Mouse (Mus musculus): ENCODE measurements around the gene Wdr64. TPM values are rescaled to one million over a fixed set of nuclear protein-coding genes. Genes with fewer than 3 reads are reported as not detected.

The Wdr64 gene
- polyA plus RNA-seq, 1 experiment from 2014 or later, result not detected

DNA sequence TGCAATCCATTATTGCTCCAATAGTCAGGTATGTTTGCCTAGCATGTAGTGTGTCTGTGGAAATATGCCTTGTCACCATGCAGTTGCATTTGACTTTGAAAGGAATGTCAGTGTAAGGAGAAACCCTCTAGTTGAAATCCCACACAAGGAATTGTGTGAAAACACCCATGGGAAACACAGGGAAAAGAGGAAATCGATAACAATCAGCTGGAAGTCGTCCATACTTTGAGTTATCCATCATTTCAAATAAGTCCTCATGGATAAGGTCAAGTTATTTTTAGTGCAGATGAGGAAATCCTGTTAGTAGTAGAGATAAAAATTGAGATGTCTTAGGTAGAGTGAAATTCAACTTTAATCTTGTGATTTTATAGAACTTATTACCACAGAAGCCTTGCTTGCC, 96.3 kb downstream of the Wdr64 start:
- H3K9me3 ChIP-seq, result no peaks in the 10 kb centered on the region
- H3K4me2 ChIP-seq (replicated peaks), result no peak overlapping the region
- H3K4me3 ChIP-seq, result no peak overlapping the region
- H3K9ac ChIP-seq, result no peak overlapping the region
- WGBS, result 80% methylated on average over 2 of the region's 2 CpGs
- no peaks in the 10 kb centered on the region for H3K27me3 ChIP-seq
- H3K36me3 ChIP-seq, result no peaks in the 10 kb centered on the region
- H3K27ac ChIP-seq, result no peak overlapping the region
- H3K4me1 ChIP-seq, result no peaks in the 10 kb centered on the region
- ATAC-seq (ENCODE audit: low FRiP score, low read depth), result no peak

- no peaks in the 10 kb centered on the region for H3K4me1 ChIP-seq
- H3K4me2 ChIP-seq (replicated peaks), result no peak overlapping the region
- H3K36me3 ChIP-seq, result no peaks in the 10 kb centered on the region
- H3K4me3 ChIP-seq, result no peak overlapping the region
- no peaks in the 10 kb centered on the region for H3K27me3 ChIP-seq
- H3K9me3 ChIP-seq, result no peaks in the 10 kb centered on the region
- WGBS, result 68% methylated on average over 5 of the region's 5 CpGs
- no peak overlapping the region for H3K27ac ChIP-seq
- ATAC-seq (ENCODE audit: low FRiP score, low read depth), result no peak
- H3K9ac ChIP-seq, result no peak overlapping the region
Observed at GRCm38 (mm10) chr1:175808356-175808755, 110.0 kb downstream of the Wdr64 start.

DNA sequence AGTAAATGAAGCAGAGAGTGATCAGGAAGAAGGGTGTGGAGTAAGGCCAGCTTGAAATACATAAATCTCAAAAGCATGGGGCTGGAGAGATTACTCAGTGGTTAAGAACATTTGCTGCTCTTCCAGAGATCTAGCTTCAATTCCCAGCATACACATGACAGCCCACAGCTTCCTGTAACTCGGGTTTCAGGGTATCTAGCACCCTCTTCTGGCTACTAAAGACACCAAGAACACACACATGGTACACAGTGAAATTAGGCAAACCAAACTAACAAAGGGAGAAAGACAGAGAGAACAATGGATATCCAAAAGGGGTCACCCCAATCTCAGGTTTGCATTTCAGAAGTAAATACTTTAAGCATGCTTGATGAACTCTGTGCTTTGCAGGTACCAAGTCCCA, 113.2 kb downstream of the Wdr64 start:
- Histone ChIP-seq H3K4me2 (replicated peaks) (no peak overlapping the region), H3K27ac (no peak overlapping the region), H3K9ac (no peak overlapping the region), H3K36me3 (no peaks in the 10 kb centered on the region), H3K27me3 (no peaks in the 10 kb centered on the region), H3K9me3 (no peaks in the 10 kb centered on the region), H3K4me3 (no peak overlapping the region), H3K4me1 (no peaks in the 10 kb centered on the region)
- 19% methylated on average over 1 of the region's 1 CpGs for WGBS
- ATAC-seq (ENCODE audit: low FRiP score, low read depth), result no peak

DNA sequence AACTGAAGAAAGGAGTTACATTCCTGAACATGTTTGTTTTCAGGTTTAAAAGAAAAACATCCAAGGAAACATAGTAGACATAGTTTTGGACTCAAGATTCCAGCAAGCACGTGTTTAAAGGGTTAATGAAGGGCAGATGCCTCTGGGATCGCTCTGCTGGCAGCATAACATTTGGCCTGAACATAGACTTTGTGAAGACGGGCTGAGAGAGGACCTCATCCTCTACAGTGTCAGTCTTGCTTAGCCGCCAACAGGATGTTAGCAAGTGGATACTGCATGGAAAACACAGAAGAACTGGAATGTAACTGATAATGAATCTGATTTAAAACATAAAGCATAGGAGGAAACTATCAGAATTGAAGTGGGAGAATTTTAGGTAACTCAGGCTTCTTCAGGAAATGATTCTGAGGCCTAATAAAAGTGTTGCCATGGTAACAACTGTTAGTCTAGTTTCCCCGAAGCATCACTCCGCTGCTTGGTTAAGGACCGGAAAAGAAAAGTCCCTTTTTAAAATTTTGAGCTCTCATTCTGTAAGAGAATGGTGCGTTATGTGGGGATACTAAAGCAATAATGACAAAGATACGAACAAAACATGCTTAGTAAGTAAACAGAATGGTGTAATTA, 125.5 kb downstream of the Wdr64 start:
- no peak overlapping the region for H3K4me2 ChIP-seq (replicated peaks)
- ATAC-seq (ENCODE audit: low FRiP score, low read depth), result no peak
- H3K9me3 ChIP-seq, result no peaks in the 10 kb centered on the region
- no peak overlapping the region for H3K27ac ChIP-seq
- H3K4me1 ChIP-seq, result no peaks in the 10 kb centered on the region
- no peak overlapping the region for H3K4me3 ChIP-seq
- H3K27me3 ChIP-seq, result no peaks in the 10 kb centered on the region
- WGBS, result 62% methylated on average over 9 of the region's 9 CpGs
- H3K36me3 ChIP-seq, result no peaks in the 10 kb centered on the region
- no peak overlapping the region for H3K9ac ChIP-seq

DNA sequence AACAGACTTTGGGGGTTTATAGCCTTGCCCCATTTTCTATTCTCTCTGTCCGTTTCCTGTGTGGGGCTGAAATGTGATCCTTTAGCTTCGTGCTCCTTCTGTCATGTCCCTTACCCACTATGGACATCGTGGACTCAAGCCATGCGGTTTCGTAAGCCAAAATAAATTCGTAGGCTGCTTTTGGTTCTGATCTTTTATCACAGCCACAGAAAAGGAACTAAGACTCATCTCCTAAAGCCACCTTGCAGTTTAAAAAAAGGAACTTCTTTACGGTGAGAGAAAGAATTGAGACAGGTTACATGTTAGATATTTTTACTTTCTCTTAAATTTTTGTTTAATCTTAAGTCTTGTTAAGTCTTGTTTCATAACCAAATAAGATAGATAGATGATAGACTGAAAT, 130.1 kb downstream of the Wdr64 start:
- WGBS, result 84% methylated on average over 7 of the region's 7 CpGs
- no peaks in the 10 kb centered on the region for H3K27me3 ChIP-seq

GRCm38 (mm10) chr1:175829220-175829619, 130.8 kb downstream of the Wdr64 start:
- no peak overlapping the region for H3K4me2 ChIP-seq (replicated peaks)
- 95% methylated on average over 2 of the region's 2 CpGs for WGBS
- no peaks in the 10 kb centered on the region for H3K9me3 ChIP-seq
- ATAC-seq (ENCODE audit: low FRiP score, low read depth), result no peak
- no peak overlapping the region for H3K4me3 ChIP-seq
- H3K4me1 ChIP-seq, result no peaks in the 10 kb centered on the region
- no peak overlapping the region for H3K27ac ChIP-seq
- no peak overlapping the region for H3K9ac ChIP-seq
- H3K27me3 ChIP-seq, result no peaks in the 10 kb centered on the region
- H3K36me3 ChIP-seq, result no peaks in the 10 kb centered on the region

More for the DNA sequence above, 130.1 kb downstream of the Wdr64 start:
- H3K4me2 ChIP-seq (replicated peaks), result no peak overlapping the region
- no peak overlapping the region for H3K4me3 ChIP-seq
- no peak overlapping the region for H3K9ac ChIP-seq
- no peak for ATAC-seq (ENCODE audit: low FRiP score, low read depth)
- H3K4me1 ChIP-seq, result no peaks in the 10 kb centered on the region
- no peaks in the 10 kb centered on the region for H3K36me3 ChIP-seq
- no peak overlapping the region for H3K27ac ChIP-seq
- no peaks in the 10 kb centered on the region for H3K9me3 ChIP-seq

GRCm38 (mm10) chr1:175855515-175855914, 157.1 kb downstream of the Wdr64 start:
- no peak overlapping the region for H3K4me3 ChIP-seq
- 100% methylated on average over 1 of the region's 1 CpGs for WGBS
- H3K36me3 ChIP-seq, result no peaks in the 10 kb centered on the region
- H3K27ac ChIP-seq, result no peak overlapping the region
- no peak overlapping the region for H3K9ac ChIP-seq
- no peak overlapping the region for H3K4me2 ChIP-seq (replicated peaks)
- ATAC-seq (ENCODE audit: low FRiP score, low read depth), result no peak
- H3K27me3 ChIP-seq, result no peaks in the 10 kb centered on the region
- no peaks in the 10 kb centered on the region for H3K9me3 ChIP-seq
- no peaks in the 10 kb centered on the region for H3K4me1 ChIP-seq

Other genes with a start within 250 kb of the Wdr64 start
- 0.40 and 0.52 TPM in 2 replicates for gene Rgs7, start 206.1 kb upstream of the Wdr64 start, polyA plus RNA-seq (2015; fragmentation: Nextera tagmentation; extraction: Ambion mirVana)
- gene Kmo, start 78.2 kb upstream of the Wdr64 start, polyA plus RNA-seq (2015; fragmentation: Nextera tagmentation; extraction: Ambion mirVana), result 0.22 and 0.31 TPM in 2 replicates
- 101 and 111 TPM in 2 replicates for gene Fh1, start 73.0 kb upstream of the Wdr64 start, polyA plus RNA-seq (2015; fragmentation: Nextera tagmentation; extraction: Ambion mirVana)
- gene Opn3, start 5.8 kb upstream of the Wdr64 start, polyA plus RNA-seq (2015; fragmentation: Nextera tagmentation; extraction: Ambion mirVana), result 5.8 and 6.3 TPM in 2 replicates
- 1.4 and 1.7 TPM in 2 replicates for gene Chml, start 5.7 kb upstream of the Wdr64 start, polyA plus RNA-seq (2015; fragmentation: Nextera tagmentation; extraction: Ambion mirVana)
- 72.2 and 74.6 TPM in 2 replicates for gene Exo1, start 182.0 kb downstream of the Wdr64 start, polyA plus RNA-seq (2015; fragmentation: Nextera tagmentation; extraction: Ambion mirVana)
- gene Gm38100, start 221.7 kb downstream of the Wdr64 start, polyA plus RNA-seq (2015; fragmentation: Nextera tagmentation; extraction: Ambion mirVana), result 0.10 and 0.14 TPM in 2 replicates

Measured in limb, embryonic 13.5 days (tissue).